Mouse (Mus musculus) cerebellum, adult 9-11 months (tissue): ENCODE measurements around the gene Sel1l3.

Experiments used
- DNase-seq: peaks from one replicate; pipeline ENCODE4 v3.0.0; 2022

The Sel1l3 gene

GRCm38 (mm10) chr5:53213711-53214352, at the start of gene Sel1l3:
Sel1l3 (minus strand) TSS chr5:53213927.
- DNase-seq = peak; percentile 86

- no peak for DNase-seq
These were observed 48.3 kb upstream of the Sel1l3 start for GRCm38 (mm10) chr5:53261999-53262398.

GRCm38 (mm10) chr5:53259894-53260293, 46.2 kb upstream of the Sel1l3 start:
- DNase-seq = no peak

- DNase-seq = peak; percentile 38
These were observed 44.5 kb upstream of the Sel1l3 start for GRCm38 (mm10) chr5:53258038-53258786.

- DNase-seq = no peak
These were observed 41.1 kb upstream of the Sel1l3 start for GRCm38 (mm10) chr5:53254821-53255220.

- DNase-seq = no peak
These were observed 40.4 kb upstream of the Sel1l3 start for GRCm38 (mm10) chr5:53254154-53254553.

GRCm38 (mm10) chr5:53249431-53250061, 35.8 kb upstream of the Sel1l3 start:
- no peak for DNase-seq

GRCm38 (mm10) chr5:53248499-53248898, 34.8 kb upstream of the Sel1l3 start:
- no peak for DNase-seq

- no peak for DNase-seq
These were observed 30.2 kb upstream of the Sel1l3 start for GRCm38 (mm10) chr5:53243933-53244332.

GRCm38 (mm10) chr5:53242865-53243499, 29.3 kb upstream of the Sel1l3 start:
- no peak for DNase-seq

GRCm38 (mm10) chr5:53241963-53242362, 28.2 kb upstream of the Sel1l3 start:
- DNase-seq = no peak

GRCm38 (mm10) chr5:53241109-53241508, 27.4 kb upstream of the Sel1l3 start:
- no peak for DNase-seq

GRCm38 (mm10) chr5:53239831-53240440, 26.2 kb upstream of the Sel1l3 start:
- DNase-seq = no peak

- DNase-seq = no peak
These were observed 25.5 kb upstream of the Sel1l3 start for GRCm38 (mm10) chr5:53239189-53239588.

GRCm38 (mm10) chr5:53238761-53239160, 25.0 kb upstream of the Sel1l3 start:
- no peak for DNase-seq

GRCm38 (mm10) chr5:53236749-53237148, 23.0 kb upstream of the Sel1l3 start:
- DNase-seq = no peak

GRCm38 (mm10) chr5:53236136-53236535, 22.4 kb upstream of the Sel1l3 start:
- no peak for DNase-seq

- DNase-seq = no peak
These were observed 21.8 kb upstream of the Sel1l3 start for GRCm38 (mm10) chr5:53235551-53235950.

GRCm38 (mm10) chr5:53230560-53230959, 16.8 kb upstream of the Sel1l3 start:
- no peak for DNase-seq

- DNase-seq = no peak
These were observed 11.7 kb upstream of the Sel1l3 start for GRCm38 (mm10) chr5:53225434-53225833.

GRCm38 (mm10) chr5:53214801-53215200, 1.1 kb upstream of the Sel1l3 start:
- peak; percentile 67 for DNase-seq

- peak; percentile 68 for DNase-seq
These were observed 635 bp upstream of the Sel1l3 start for GRCm38 (mm10) chr5:53214362-53214761.
